ENCODE assay signal across 8 mouse cellular contexts in genomic region chr7:144942744-144943135, GRCm38 (mm10). TPM values are rescaled to one million over a fixed set of nuclear protein-coding genes. Genes with fewer than 3 reads are reported as not detected.
DNase-seq lines count a peak whose midpoint lies in the region; ATAC-seq and TF ChIP-seq lines count a peak whose summit lies in the region.

No protein-coding gene starts in this region.

- no peaks in the 10 kb centered on the region for H3K27me3 ChIP-seq in kidney, adult 2 months (replicated peaks; ENCODE audit: control insufficient read depth, insufficient read depth, low read length)
- 0 out of 2 replicates have a peak, but pooled peaks cover 6% of the 10 kb centered on the region for H3K27me3 ChIP-seq in embryonic facial prominence, embryonic 14.5 days (replicated peaks; ENCODE audit: control insufficient read depth, insufficient read depth, low read length)
- H3K27me3 ChIP-seq in neural tube, embryonic 11.5 days (ENCODE audit: control insufficient read depth, insufficient read depth, low read length): peaks cover 4% of the 10 kb centered on the region; the same call in 1 of the 2 replicates

- H3K4me1 ChIP-seq in kidney, adult 2 months (ENCODE audit: control insufficient read depth, insufficient read depth, low read length): peaks cover 10% of the 10 kb centered on the region; the same call in 1 of the 2 replicates
- peaks cover 12% of the 10 kb centered on the region for H3K4me1 ChIP-seq in embryonic facial prominence, embryonic 14.5 days (ENCODE audit: control insufficient read depth, insufficient read depth, low read length)
- H3K4me1 ChIP-seq in neural tube, embryonic 11.5 days (ENCODE audit: control insufficient read depth, insufficient read depth, low read length): peaks cover 32% of the 10 kb centered on the region

- WGBS in kidney, adult 2 months: 4% methylated on average over 20 of the region's 20 CpGs
- under 1% methylated on average over 17 of the region's 20 CpGs for WGBS in embryonic facial prominence, embryonic 14.5 days
- WGBS in neural tube, embryonic 11.5 days: 0% methylated on average over 20 of the region's 20 CpGs

- DNase-seq in kidney, adult 2 months: no peak
- no peak for DNase-seq in kidney, adult 9 months
- DNase-seq in embryonic facial prominence, embryonic 14.5 days (ENCODE audit: low spot score): peak; percentile 20
- DNase-seq in kidney, postnatal 25 days: peak; percentile 23 to 68
- DNase-seq in neural tube, embryonic 11.5 days (ENCODE audit: low spot score): peak; percentile 35
- DNase-seq in thymus, postnatal 14 days: no peak
- DNase-seq in spleen, postnatal 36 days (ENCODE audit: low spot score in 2 of 2): no peak

- H3K9me3 ChIP-seq in embryonic facial prominence, embryonic 14.5 days (ENCODE audit: control insufficient read depth, low read length): no peaks in the 10 kb centered on the region
- H3K9me3 ChIP-seq in neural tube, embryonic 11.5 days (ENCODE audit: control insufficient read depth, low read length): no peaks in the 10 kb centered on the region

- H3K4me2 ChIP-seq in embryonic facial prominence, embryonic 14.5 days (ENCODE audit: low read depth, low read length): peak overlapping the region; percentile 93
- peak overlapping the region; percentile 86 for H3K4me2 ChIP-seq in neural tube, embryonic 11.5 days (ENCODE audit: low read depth)

- ATAC-seq in embryonic facial prominence, embryonic 14.5 days (ENCODE audit: low read depth): no peak
- ATAC-seq in neural tube, embryonic 11.5 days (ENCODE audit: insufficient read depth, low FRiP score, low TSS enrichment): no peak
- ATAC-seq in CD4-positive, CD25-positive, alpha-beta regulatory T cell, adult 4 months: no peak

- H3K27ac ChIP-seq in kidney, adult 2 months (ENCODE audit: insufficient read depth, low read depth, low read length): peak overlapping the region; percentile 14; the same call in 1 of the 2 replicates
- H3K27ac ChIP-seq in embryonic facial prominence, embryonic 14.5 days (replicated peaks; ENCODE audit: low read depth, low read length): peak overlapping the region; percentile 91; the same call in 1 of the 2 replicates
- no peak overlapping the region for H3K27ac ChIP-seq in neural tube, embryonic 11.5 days (ENCODE audit: low read depth, low read length)

- TF ChIP-seq POLR2A in kidney, adult 2 months (IDR thresholded peaks at IDR 0.05; ENCODE audit: low read depth, low read length): no peak

- H3K4me3 ChIP-seq in kidney, adult 2 months (ENCODE audit: insufficient read depth, low read depth, low read length): peak overlapping the region; percentile 25
- H3K4me3 ChIP-seq in embryonic facial prominence, embryonic 14.5 days (ENCODE audit: low read depth, low read length): peak overlapping the region; percentile 70
- H3K4me3 ChIP-seq in neural tube, embryonic 11.5 days (ENCODE audit: low read depth, low read length): peak overlapping the region; percentile 38

- peak overlapping the region; percentile 49 for H3K9ac ChIP-seq in embryonic facial prominence, embryonic 14.5 days (ENCODE audit: low read depth, low read length)
- H3K9ac ChIP-seq in neural tube, embryonic 11.5 days (ENCODE audit: low read length): peak overlapping the region; percentile 49

- H3K36me3 ChIP-seq in kidney, adult 2 months (ENCODE audit: control insufficient read depth, insufficient read depth, low read length): no peaks in the 10 kb centered on the region
- no peaks in the 10 kb centered on the region for H3K36me3 ChIP-seq in embryonic facial prominence, embryonic 14.5 days (ENCODE audit: control insufficient read depth, insufficient read depth, low read length)
- H3K36me3 ChIP-seq in neural tube, embryonic 11.5 days (ENCODE audit: control insufficient read depth, insufficient read depth, low read length): no peaks in the 10 kb centered on the region

- no peak for TF ChIP-seq CTCF in kidney, adult 2 months (conservative IDR thresholded peaks at IDR 0.05; ENCODE audit: insufficient read depth, insufficient read length, low read depth, low read length)

RNA-seq across cellular contexts. Expression of gene Ccnd1, which starts 3.0 kb away (rescaled TPM):
- 137 and 139 TPM in 2 replicates for polyA plus RNA-seq in kidney, adult 2 months (2012; rRNA removed)
- 137 and 146 TPM in 2 replicates for polyA plus RNA-seq in embryonic facial prominence, embryonic 14.5 days (2014; fragmentation: Nextera tagmentation; extraction: Ambion mirVana)
- polyA plus RNA-seq in neural tube, embryonic 11.5 days (2014; fragmentation: Nextera tagmentation; extraction: Ambion mirVana): 201 and 213 TPM in 2 replicates
- polyA plus RNA-seq in CD4-positive, CD25-positive, alpha-beta regulatory T cell, adult 4 months (2017; shearing (Covaris generic)): under 1 TPM; 0.83 to 0.87 TPM

RNA-seq across cellular contexts. Expression of gene LTO1, which starts 27.8 kb away (rescaled TPM):
- polyA plus RNA-seq in kidney, adult 2 months (2012; rRNA removed): 19.0 and 19.8 TPM in 2 replicates
- polyA plus RNA-seq in embryonic facial prominence, embryonic 14.5 days (2014; fragmentation: Nextera tagmentation; extraction: Ambion mirVana): 19.3 and 21.0 TPM in 2 replicates
- 28.1 and 29.1 TPM in 2 replicates for polyA plus RNA-seq in neural tube, embryonic 11.5 days (2014; fragmentation: Nextera tagmentation; extraction: Ambion mirVana)
- 10 to 100 TPM; 39.4 to 48.0 TPM for polyA plus RNA-seq in CD4-positive, CD25-positive, alpha-beta regulatory T cell, adult 4 months (2017; shearing (Covaris generic))

RNA-seq across cellular contexts. Expression of gene Fgf15, which starts 46.4 kb away (rescaled TPM):
- not detected in 2 replicates for polyA plus RNA-seq in kidney, adult 2 months (2012; rRNA removed)
- 0.42 and 5.3 TPM in 2 replicates for polyA plus RNA-seq in embryonic facial prominence, embryonic 14.5 days (2014; fragmentation: Nextera tagmentation; extraction: Ambion mirVana)
- 48.6 and 53.3 TPM in 2 replicates for polyA plus RNA-seq in neural tube, embryonic 11.5 days (2014; fragmentation: Nextera tagmentation; extraction: Ambion mirVana)
- polyA plus RNA-seq in CD4-positive, CD25-positive, alpha-beta regulatory T cell, adult 4 months (2017; shearing (Covaris generic)): not detected

Comparison
In these comparisons a context has a peak if more than half of its experiments do, and no peak if none do; other contexts are left out.
1. DNase-seq: peak in embryonic facial prominence, embryonic 14.5 days (single experiment), kidney, postnatal 25 days (2 of 2) and neural tube, embryonic 11.5 days (single experiment); none in kidney, adult 2 months (single experiment), kidney, adult 9 months (single experiment), thymus, postnatal 14 days (single experiment) and spleen, postnatal 36 days (0 of 2).
2. RNA of gene Ccnd1, which starts 3.0 kb away (polyA plus RNA-seq): 201 to 213 TPM in neural tube, embryonic 11.5 days, 137 to 139 TPM in kidney, adult 2 months and 137 to 146 TPM in embryonic facial prominence, embryonic 14.5 days; 0.83 to 0.87 TPM in CD4-positive, CD25-positive, alpha-beta regulatory T cell, adult 4 months; every median in the first group is over 10 times any median in the second.
3. Peak in every context shown above with its lines, with median percentiles within 50 percentile points of each other: H3K4me3 ChIP-seq.